ENCODE assay signal across 9 mouse cellular contexts in genomic region chr6:25276221-25276620, GRCm38 (mm10).
A peak's percentile ranks its signal among the peaks of the same experiment; 100 is the strongest.
DNase-seq lines count a peak whose midpoint lies in the region; ATAC-seq lines count a peak whose summit lies in the region.
"Had no signal": no experiment of that assay in that cellular context is flagged by ENCODE, and none has a peak within 500 bp of the region (broad histone marks: within the 10 kb centered on the region; RNA-seq: fewer than 3 reads in every experiment).

No protein-coding gene starts in this region.

- intact Hi-C loops in heart, postnatal 10 days (cut with DNase I), result loop anchor here (2.0 kb wide), 1 partner anchor 433 kb away; no protein-coding TSS in a partner anchor

- H3K36me3 ChIP-seq in heart, embryonic 12.5 days, result no peaks in the 10 kb centered on the region
- H3K36me3 ChIP-seq: heart, embryonic 15.5 days had no signal

- no peak overlapping the region for H3K9ac ChIP-seq in heart, embryonic 12.5 days
- H3K9ac ChIP-seq: heart, embryonic 15.5 days had no signal

- no peaks in the 10 kb centered on the region for H3K27me3 ChIP-seq in heart, embryonic 12.5 days (replicated peaks)
- H3K27me3 ChIP-seq: heart, embryonic 15.5 days had no signal

- ATAC-seq in heart, embryonic 12.5 days (ENCODE audit: insufficient number of reproducible peaks, low FRiP score), result no peak

- H3K9me3 ChIP-seq in heart, embryonic 12.5 days (replicated peaks), result no peaks in the 10 kb centered on the region
- H3K9me3 ChIP-seq: heart, embryonic 15.5 days had no signal

- H3K4me1 ChIP-seq in heart, embryonic 12.5 days (replicated peaks), result no peaks in the 10 kb centered on the region
- H3K4me1 ChIP-seq: heart, embryonic 15.5 days had no signal

- no peak overlapping the region for H3K4me2 ChIP-seq in heart, embryonic 12.5 days
- H3K4me2 ChIP-seq: heart, embryonic 15.5 days had no signal

- WGBS in heart, embryonic 12.5 days, result 49% methylated on average over 2 of the region's 2 CpGs

- H3K27ac ChIP-seq in heart, embryonic 12.5 days (ENCODE audit: poor library complexity, severe bottlenecking), result no peak overlapping the region
- H3K27ac ChIP-seq: heart, embryonic 15.5 days had no signal

- DNase-seq in heart, postnatal 10 days, result peak; percentile 28 to 58
- DNase-seq in urinary bladder, postnatal 14 days (ENCODE audit: low spot score), result peak; percentile 28
- DNase-seq in urinary bladder, postnatal 10 days (ENCODE audit: low spot score), result no peak
- DNase-seq in embryo, embryonic 9.5 days (ENCODE audit: extremely low spot score), result peak; percentile 30
- DNase-seq in mesoderm, embryonic 11.5 days (ENCODE audit: low read depth, low spot score), result peak; percentile 18
- DNase-seq in B cell, adult 2 months, result no peak
- no peak for DNase-seq in lung, postnatal 4 days

- H3K4me3 ChIP-seq in heart, embryonic 12.5 days, result no peak overlapping the region
- H3K4me3 ChIP-seq: heart, embryonic 15.5 days had no signal

Comparison
In these comparisons a context has a peak if more than half of its experiments do, and no peak if none do; other contexts are left out.
1. DNase-seq: peak in heart, postnatal 10 days (2 of 2), urinary bladder, postnatal 14 days (single experiment), embryo, embryonic 9.5 days (single experiment) and mesoderm, embryonic 11.5 days (single experiment); none in urinary bladder, postnatal 10 days (single experiment), B cell, adult 2 months (0 of 2) and lung, postnatal 4 days (0 of 2).